8 mouse cellular contexts compared by ENCODE assay signal in the genomic region with DNA sequence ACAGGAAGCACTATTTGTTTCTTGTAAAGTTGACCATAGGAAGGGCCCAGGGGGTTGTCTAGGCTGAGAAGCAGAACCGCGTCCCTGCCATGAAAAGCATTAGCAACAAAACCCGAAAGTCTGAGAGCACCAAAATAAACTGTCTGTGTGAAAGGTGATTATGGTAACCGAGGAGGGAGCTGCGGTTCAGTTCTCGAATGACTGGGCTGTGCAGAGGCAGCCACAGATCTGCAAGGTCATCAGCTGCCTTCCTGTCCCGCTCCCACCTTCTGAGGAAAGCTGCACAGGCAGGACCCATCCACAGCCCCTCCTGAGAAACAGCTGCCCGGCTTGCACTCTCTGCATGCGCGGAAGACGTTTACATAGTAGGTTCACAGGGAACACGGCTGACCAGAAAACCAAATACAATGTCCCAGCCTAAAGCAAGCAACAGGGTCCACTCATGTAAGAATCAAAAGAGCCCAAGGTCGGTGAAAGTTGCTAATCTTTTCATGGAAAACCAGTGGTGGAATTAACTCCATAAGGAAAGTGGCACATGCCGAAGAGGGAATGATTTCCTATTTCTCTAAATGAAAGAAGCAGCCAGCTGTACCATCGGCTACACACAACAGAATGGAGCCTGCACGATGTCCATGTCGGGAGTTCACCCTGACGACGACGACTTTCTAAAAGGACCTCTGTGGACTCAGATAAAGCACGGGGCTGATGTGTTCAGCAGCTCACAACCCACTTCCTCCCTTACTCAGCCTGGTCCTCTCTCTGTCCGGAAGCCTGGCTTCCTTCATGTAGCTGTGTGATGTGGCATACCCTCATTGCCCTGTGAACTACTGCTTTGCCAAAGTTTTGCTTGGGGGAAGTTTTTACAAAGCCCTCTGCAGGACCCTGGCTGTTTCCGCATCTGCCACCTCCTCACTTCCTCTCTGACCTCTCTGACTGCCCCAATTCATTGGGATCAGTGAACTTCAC.
A peak's percentile ranks its signal among the peaks of the same experiment; 100 is the strongest.
DNase-seq lines count a peak whose midpoint lies in the region; ATAC-seq lines count a peak whose summit lies in the region.

No protein-coding gene starts in this region.

- peaks cover under 1% of the 10 kb centered on the region; the same call in 1 of the 2 replicates for H3K36me3 ChIP-seq in heart, embryonic 15.5 days
- no peaks in the 10 kb centered on the region for H3K36me3 ChIP-seq in forebrain, embryonic 13.5 days (ENCODE audit: poor library complexity, severe bottlenecking)

- peaks cover 20% of the 10 kb centered on the region for H3K4me1 ChIP-seq in heart, embryonic 15.5 days (replicated peaks)
- peaks cover 8% of the 10 kb centered on the region; the same call in 1 of the 2 replicates for H3K4me1 ChIP-seq in forebrain, embryonic 13.5 days

- H3K9ac ChIP-seq in heart, embryonic 15.5 days = no peak overlapping the region
- no peak overlapping the region for H3K9ac ChIP-seq in forebrain, embryonic 13.5 days

- H3K27me3 ChIP-seq in heart, embryonic 15.5 days = no peaks in the 10 kb centered on the region
- H3K27me3 ChIP-seq in forebrain, embryonic 13.5 days = 0 out of 2 replicates have a peak, but pooled peaks cover 4% of the 10 kb centered on the region

- no peak overlapping the region for H3K4me3 ChIP-seq in heart, embryonic 15.5 days
- no peak overlapping the region for H3K4me3 ChIP-seq in forebrain, embryonic 13.5 days

- peak; percentile 56 for DNase-seq in layer of hippocampus, adult 11-12 months (ENCODE audit: low spot score)
- no peak for DNase-seq in layer of hippocampus, postnatal 25 days (ENCODE audit: extremely low spot score in 1 of 2, low spot score in 1 of 2)
- DNase-seq in adrenal gland, postnatal 25 days = peak; percentile 27
- peak; percentile 42 to 44 for DNase-seq in lung, postnatal 4 days
- DNase-seq in thymus, postnatal 25 days = peak; percentile 62
- no peak for DNase-seq in left cerebral cortex, postnatal 36 days (ENCODE audit: low spot score in 2 of 2)

- peak overlapping the region; percentile 42 for H3K27ac ChIP-seq in heart, embryonic 15.5 days
- H3K27ac ChIP-seq in forebrain, embryonic 13.5 days = no peak overlapping the region

- H3K9me3 ChIP-seq in heart, embryonic 15.5 days (replicated peaks) = no peaks in the 10 kb centered on the region
- no peaks in the 10 kb centered on the region for H3K9me3 ChIP-seq in forebrain, embryonic 13.5 days (replicated peaks)

- intact Hi-C loops in left cerebral cortex, postnatal 36 days (cut with DNase I) = no loop called here

- ATAC-seq in heart, embryonic 15.5 days (replicated peaks; ENCODE audit: insufficient number of reproducible peaks, insufficient read depth, low FRiP score, low read depth) = peak; percentile 64; the same call in 1 of the 2 replicates
- ATAC-seq in forebrain, embryonic 13.5 days = no peak

- H3K4me2 ChIP-seq in heart, embryonic 15.5 days = no peak overlapping the region
- no peak overlapping the region for H3K4me2 ChIP-seq in forebrain, embryonic 13.5 days

- 35% methylated on average over 23 of the region's 23 CpGs for WGBS in heart, embryonic 15.5 days
- 69% methylated on average over 23 of the region's 23 CpGs for WGBS in forebrain, embryonic 13.5 days

Comparison
In these comparisons a context has a peak if more than half of its experiments do, and no peak if none do; other contexts are left out.
1. DNase-seq: peak in layer of hippocampus, adult 11-12 months (single experiment), adrenal gland, postnatal 25 days (single experiment), lung, postnatal 4 days (2 of 2) and thymus, postnatal 25 days (single experiment); none in layer of hippocampus, postnatal 25 days (0 of 2) and left cerebral cortex, postnatal 36 days (0 of 2).